Mouse (Mus musculus) embryonic fibroblast, embryonic 13.5 days (primary cell): ENCODE data around the gene Catsper1.

ENCODE experiments used
- CTCF ChIP-seq: IDR thresholded peaks from 2 replicates; pipeline ENCODE4 v1.5.1; 2011; ENCODE audit warnings: mild to moderate bottlenecking, control low read depth, low read length, moderate library complexity, borderline replicate concordance; ENCODE audit not compliant: insufficient read depth
- POLR2A ChIP-seq: IDR thresholded peaks from 2 replicates; pipeline ENCODE4 v1.6.1; 2011; ENCODE audit warnings: low read depth, mild to moderate bottlenecking, control low read depth, low read length, moderate library complexity

DNA sequence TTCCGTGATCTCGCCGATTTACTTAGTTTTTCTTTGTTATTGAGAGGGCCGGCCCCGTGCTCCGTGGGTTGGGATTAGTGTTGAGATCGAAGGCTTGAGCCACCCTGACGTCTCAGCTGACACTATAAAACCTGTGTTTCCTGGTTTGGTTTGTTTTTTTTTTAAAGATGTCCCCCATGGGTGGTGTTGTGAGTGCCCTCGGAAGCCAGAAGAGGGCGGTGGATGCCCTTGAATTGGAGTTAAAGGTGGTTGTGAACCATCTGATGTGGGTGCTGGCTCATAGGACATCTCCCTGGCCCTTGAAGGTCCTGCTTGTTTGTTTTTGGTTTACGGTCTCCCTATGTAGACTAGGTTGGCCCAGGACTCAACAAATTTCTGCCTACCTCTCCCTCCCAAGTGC, 31.9 kb downstream of the Catsper1 start:
- TF ChIP-seq POLR2A: no peak
- no peak for TF ChIP-seq CTCF
